Mouse (Mus musculus): ENCODE measurements around the gene Med23. TPM values are rescaled to one million over a fixed set of nuclear protein-coding genes. Genes with fewer than 3 reads are reported as not detected.
A peak's percentile ranks its signal among the peaks of the same experiment; 100 is the strongest.

Med23 gene
- polyA plus RNA-seq, 1 experiment from 2014 or later: 21.9 TPM

- Histone ChIP-seq H3K9me3 (no peaks in the 10 kb centered on the region), H3K4me1 (peaks cover 7% of the 10 kb centered on the region; the same call in 1 of the 2 replicates), H3K36me3 (no peaks in the 10 kb centered on the region), H3K9ac (no peak overlapping the region), H3K4me2 (no peak overlapping the region), H3K27me3 (no peaks in the 10 kb centered on the region), H3K27ac (no peak overlapping the region), H3K4me3 (no peak overlapping the region)
- ATAC-seq (ENCODE audit: borderline replicate concordance, extremely low read depth, low FRiP score, low TSS enrichment): peak; percentile 81; the same call in 1 of the 2 replicates
- WGBS: 26% methylated on average over 8 of the region's 8 CpGs
Measured at GRCm38 (mm10) chr10:24948278-24948677, 78.5 kb downstream of the Med23 start.

DNA sequence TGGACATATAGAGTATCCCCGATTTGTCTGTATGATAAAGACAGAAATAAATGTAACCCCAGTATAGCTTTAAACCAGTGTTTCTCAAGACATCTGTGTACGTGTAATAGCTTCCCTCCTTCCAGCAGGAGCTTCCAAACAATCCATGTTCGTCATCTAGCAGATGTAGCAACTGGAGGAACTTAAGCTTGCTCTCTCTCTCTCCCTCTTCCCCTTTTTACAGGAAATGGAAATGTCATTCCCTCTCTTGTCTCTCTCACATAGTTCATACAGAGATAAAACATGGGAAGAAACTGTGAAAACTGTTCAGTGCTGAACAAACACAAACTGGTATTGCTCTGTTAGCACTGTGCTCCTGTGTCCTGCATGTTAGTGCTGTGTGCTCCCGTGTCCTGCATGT is 80.4 kb downstream of the Med23 start:
- no peak for ATAC-seq (ENCODE audit: borderline replicate concordance, extremely low read depth, low FRiP score, low TSS enrichment)
- Histone ChIP-seq H3K4me1 (peaks cover 7% of the 10 kb centered on the region; the same call in 1 of the 2 replicates), H3K9ac (no peak overlapping the region), H3K4me2 (no peak overlapping the region), H3K4me3 (no peak overlapping the region), H3K27ac (no peak overlapping the region), H3K36me3 (no peaks in the 10 kb centered on the region), H3K9me3 (no peaks in the 10 kb centered on the region), H3K27me3 (no peaks in the 10 kb centered on the region)
- 63% methylated on average over 4 of the region's 4 CpGs for WGBS

DNA sequence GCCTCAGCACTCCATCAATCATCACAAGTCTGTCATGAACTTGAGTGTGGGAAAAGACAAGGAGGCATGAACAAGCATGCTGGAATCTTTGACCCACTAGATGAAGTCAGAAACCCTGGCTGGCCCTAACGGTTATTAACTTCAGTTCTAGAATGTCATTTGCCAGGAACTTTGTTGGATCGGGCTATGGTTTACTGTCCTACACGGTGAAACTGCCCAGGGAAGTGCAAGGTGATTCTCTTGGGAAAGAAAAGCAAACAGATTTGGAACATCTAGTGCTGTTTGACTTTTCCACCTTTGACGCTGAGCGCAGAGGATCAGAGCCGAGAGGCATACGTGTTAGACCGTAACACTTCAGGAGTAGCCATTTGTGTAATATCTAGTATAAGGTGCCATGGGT is 81.8 kb downstream of the Med23 start:
- WGBS: 45% methylated on average over 8 of the region's 8 CpGs
- H3K27me3 ChIP-seq: peaks cover under 1% of the 10 kb centered on the region; the same call in 1 of the 2 replicates
- H3K9ac ChIP-seq: no peak overlapping the region
- no peaks in the 10 kb centered on the region for H3K9me3 ChIP-seq
- H3K4me2 ChIP-seq: no peak overlapping the region
- ATAC-seq (ENCODE audit: borderline replicate concordance, extremely low read depth, low FRiP score, low TSS enrichment): no peak
- H3K4me1 ChIP-seq: peaks cover 7% of the 10 kb centered on the region; the same call in 1 of the 2 replicates
- H3K27ac ChIP-seq: no peak overlapping the region
- no peak overlapping the region for H3K4me3 ChIP-seq
- H3K36me3 ChIP-seq: no peaks in the 10 kb centered on the region

GRCm38 (mm10) chr10:24952549-24952948 is 82.8 kb downstream of the Med23 start:
- Histone ChIP-seq H3K9me3 (no peaks in the 10 kb centered on the region), H3K4me3 (no peak overlapping the region), H3K27ac (no peak overlapping the region), H3K4me1 (peaks cover 7% of the 10 kb centered on the region; the same call in 1 of the 2 replicates), H3K4me2 (no peak overlapping the region), H3K9ac (no peak overlapping the region), H3K27me3 (peaks cover 4% of the 10 kb centered on the region; the same call in 1 of the 2 replicates), H3K36me3 (no peaks in the 10 kb centered on the region)
- no peak for ATAC-seq (ENCODE audit: borderline replicate concordance, extremely low read depth, low FRiP score, low TSS enrichment)
- WGBS: 57% methylated on average over 7 of the region's 7 CpGs

DNA sequence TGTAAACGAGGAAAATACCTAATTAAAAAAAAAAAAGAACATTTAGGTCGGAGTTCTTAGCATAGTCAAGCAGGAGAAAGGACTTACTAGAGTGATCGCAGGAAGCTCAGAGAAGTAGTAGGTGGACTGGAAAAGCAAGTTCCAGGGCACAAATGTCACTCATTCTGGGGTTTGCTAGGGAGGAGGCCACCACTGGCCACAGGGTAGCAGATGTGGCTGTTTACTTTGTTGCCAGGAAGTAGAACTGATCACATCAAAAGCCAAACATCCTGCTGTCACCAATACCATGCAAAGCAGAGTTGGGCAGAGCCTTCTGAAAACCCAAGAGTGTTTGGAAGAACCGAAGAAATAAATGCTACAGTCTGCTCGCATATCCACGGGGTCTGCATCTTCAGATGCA is 84.1 kb downstream of the Med23 start:
- no peak for ATAC-seq (ENCODE audit: borderline replicate concordance, extremely low read depth, low FRiP score, low TSS enrichment)
- Histone ChIP-seq H3K27ac (no peak overlapping the region), H3K4me1 (peaks cover 7% of the 10 kb centered on the region), H3K27me3 (peaks cover 7% of the 10 kb centered on the region; the same call in 1 of the 2 replicates), H3K4me2 (no peak overlapping the region), H3K4me3 (no peak overlapping the region), H3K9ac (no peak overlapping the region), H3K9me3 (no peaks in the 10 kb centered on the region), H3K36me3 (no peaks in the 10 kb centered on the region)
- 65% methylated on average over 6 of the region's 6 CpGs for WGBS

GRCm38 (mm10) chr10:24958280-24959042 is 88.7 kb downstream of the Med23 start:
- H3K9me3 ChIP-seq: no peaks in the 10 kb centered on the region
- no peak overlapping the region for H3K4me3 ChIP-seq
- no peaks in the 10 kb centered on the region for H3K36me3 ChIP-seq
- H3K9ac ChIP-seq: no peak overlapping the region
- 17% methylated on average over 15 of the region's 15 CpGs for WGBS
- H3K4me1 ChIP-seq: peaks cover 15% of the 10 kb centered on the region
- no peak overlapping the region for H3K27ac ChIP-seq
- H3K4me2 ChIP-seq: peak overlapping the region; percentile 33
- ATAC-seq (ENCODE audit: borderline replicate concordance, extremely low read depth, low FRiP score, low TSS enrichment): no peak
- H3K27me3 ChIP-seq: peaks cover 7% of the 10 kb centered on the region; the same call in 1 of the 2 replicates

DNA sequence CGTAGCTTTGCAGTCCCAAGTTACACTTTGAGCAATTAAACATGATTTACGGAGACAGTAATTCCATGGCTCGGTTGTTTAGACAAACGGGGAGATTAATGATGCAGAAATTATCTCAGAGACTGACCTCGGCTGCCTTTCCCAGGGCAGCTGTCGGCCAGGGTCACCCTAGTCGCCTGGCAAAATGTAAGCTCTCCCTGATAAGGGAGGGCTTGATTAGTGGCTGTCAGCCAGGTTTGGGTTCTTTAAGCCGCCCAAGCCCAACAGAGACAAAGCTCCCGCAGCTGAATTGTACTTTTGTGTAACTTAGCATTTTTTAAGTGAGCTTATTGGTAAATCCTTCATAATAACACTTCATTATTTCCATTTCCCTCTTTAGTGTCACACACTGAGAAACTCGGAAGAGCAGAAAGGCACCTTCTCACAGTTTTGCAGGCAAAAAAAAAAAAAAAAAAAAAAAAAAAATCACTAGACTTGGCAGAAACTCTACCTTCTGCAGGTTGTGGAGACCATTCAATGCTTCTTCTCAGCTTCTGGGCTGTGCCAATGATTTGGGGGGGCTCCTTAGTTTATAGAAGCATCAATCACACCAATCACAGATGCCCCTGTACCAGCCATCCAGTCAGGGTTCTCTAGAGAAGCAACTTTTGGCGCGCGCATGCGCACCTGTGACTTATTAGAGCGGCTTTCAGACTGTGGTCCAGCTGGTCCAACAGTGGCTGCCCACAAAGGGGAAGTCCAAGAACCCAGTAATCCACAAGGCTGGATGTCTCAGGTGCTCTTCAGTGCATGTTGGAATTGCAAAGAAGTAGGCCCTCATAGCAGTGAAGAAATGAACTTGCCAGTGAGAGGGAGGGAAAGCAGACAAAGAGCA is 89.5 kb downstream of the Med23 start:
- Histone ChIP-seq H3K4me1 (peaks cover 15% of the 10 kb centered on the region), H3K4me2 (peak overlapping the region; percentile 33), H3K9me3 (no peaks in the 10 kb centered on the region), H3K27me3 (peaks cover 7% of the 10 kb centered on the region; the same call in 1 of the 2 replicates), H3K36me3 (no peaks in the 10 kb centered on the region), H3K9ac (no peak overlapping the region), H3K4me3 (no peak overlapping the region), H3K27ac (no peak overlapping the region)
- peak; percentile 52; the same call in 1 of the 2 replicates for ATAC-seq (ENCODE audit: borderline replicate concordance, extremely low read depth, low FRiP score, low TSS enrichment)
- WGBS: 27% methylated on average over 15 of the region's 15 CpGs

GRCm38 (mm10) chr10:24961112-24961511 is 91.3 kb downstream of the Med23 start:
- Histone ChIP-seq H3K4me2 (no peak overlapping the region), H3K9ac (no peak overlapping the region), H3K4me3 (no peak overlapping the region), H3K4me1 (peaks cover 15% of the 10 kb centered on the region), H3K27me3 (peaks cover 7% of the 10 kb centered on the region; the same call in 1 of the 2 replicates), H3K36me3 (no peaks in the 10 kb centered on the region), H3K9me3 (no peaks in the 10 kb centered on the region), H3K27ac (no peak overlapping the region)
- 42% methylated on average over 2 of the region's 2 CpGs for WGBS
- ATAC-seq (ENCODE audit: borderline replicate concordance, extremely low read depth, low FRiP score, low TSS enrichment): no peak

DNA sequence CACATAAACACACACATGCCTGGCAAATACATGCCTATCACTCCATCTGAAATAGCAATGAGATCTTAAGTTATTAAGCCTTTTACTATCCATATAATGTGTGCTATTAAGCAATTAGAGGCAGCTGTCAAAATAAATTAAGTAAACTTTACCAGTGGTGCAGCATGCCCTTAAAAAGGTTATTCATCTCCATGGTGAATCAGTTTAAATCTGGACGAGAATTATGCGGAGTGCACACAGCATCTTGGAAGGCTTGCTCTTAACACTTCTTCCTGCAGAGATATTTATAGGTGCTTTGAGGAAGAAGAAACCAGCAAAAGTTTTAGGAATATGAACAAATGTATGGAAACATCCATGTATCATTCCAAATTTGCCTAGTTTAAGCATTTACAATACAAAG is 92.1 kb downstream of the Med23 start:
- H3K27ac ChIP-seq: no peak overlapping the region
- WGBS: 55% methylated on average over 2 of the region's 2 CpGs
- H3K4me1 ChIP-seq: peaks cover 15% of the 10 kb centered on the region
- peaks cover 4% of the 10 kb centered on the region; the same call in 1 of the 2 replicates for H3K27me3 ChIP-seq
- no peaks in the 10 kb centered on the region for H3K9me3 ChIP-seq
- ATAC-seq (ENCODE audit: borderline replicate concordance, extremely low read depth, low FRiP score, low TSS enrichment): no peak
- no peak overlapping the region for H3K4me3 ChIP-seq
- H3K36me3 ChIP-seq: no peaks in the 10 kb centered on the region
- no peak overlapping the region for H3K4me2 ChIP-seq
- H3K9ac ChIP-seq: no peak overlapping the region
